Mouse (Mus musculus) spleen, embryonic (tissue): ENCODE data around the gene Tpm4.

ENCODE experiments used
- CTCF ChIA-PET: fragments of 350-600 bp; sonication (Branson Sonifier 250); formaldehyde crosslinking; loops from one replicate; lab custom pipeline; 2022; lab: Charles Lee

The Tpm4 gene

DNA sequence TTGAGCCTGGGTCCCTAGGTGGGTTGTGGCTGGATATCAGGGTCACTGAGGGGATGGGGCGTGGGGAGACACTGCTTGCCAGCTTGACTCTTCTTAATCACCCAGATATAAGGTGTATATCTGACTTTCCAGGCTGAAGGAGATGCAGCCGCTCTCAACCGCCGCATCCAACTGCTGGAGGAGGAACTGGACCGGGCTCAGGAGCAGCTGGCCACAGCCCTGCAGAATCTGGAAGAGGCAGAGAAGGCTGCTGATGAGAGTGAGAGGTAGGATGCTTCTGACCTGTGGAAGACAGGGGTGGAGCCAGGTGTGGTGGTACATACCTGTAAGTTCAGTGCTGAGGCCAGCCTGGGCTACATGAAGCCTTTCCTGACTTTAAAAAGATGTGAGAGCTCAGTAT, 3.7 kb downstream of the Tpm4 start:
- CTCF ChIA-PET: no interaction called here

DNA sequence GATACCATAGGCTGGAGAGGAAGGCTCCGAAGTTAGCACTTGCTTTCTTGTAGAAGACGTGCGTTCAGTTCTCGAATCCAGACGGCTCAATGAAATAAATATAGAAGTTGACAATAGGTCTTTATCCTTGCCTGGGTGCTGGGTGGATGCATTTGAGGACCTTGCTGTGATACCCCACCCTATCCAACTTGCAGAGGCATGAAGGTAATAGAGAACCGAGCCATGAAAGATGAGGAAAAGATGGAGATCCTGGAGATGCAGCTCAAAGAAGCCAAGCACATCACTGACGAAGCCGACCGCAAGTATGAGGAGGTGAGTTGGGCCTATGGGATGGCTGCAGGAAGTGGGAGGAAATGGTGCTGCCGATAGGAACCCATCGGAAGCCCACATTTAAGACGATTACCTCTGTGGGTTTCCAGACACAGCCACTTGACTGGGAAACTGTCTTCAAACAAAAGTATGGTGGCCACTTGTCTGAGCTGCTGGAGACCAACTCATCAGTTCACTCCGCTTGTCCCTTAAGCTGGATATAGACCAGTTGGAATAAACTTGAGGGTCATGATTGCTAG, 8.6 kb downstream of the Tpm4 start:
- CTCF ChIA-PET: no interaction called here

DNA sequence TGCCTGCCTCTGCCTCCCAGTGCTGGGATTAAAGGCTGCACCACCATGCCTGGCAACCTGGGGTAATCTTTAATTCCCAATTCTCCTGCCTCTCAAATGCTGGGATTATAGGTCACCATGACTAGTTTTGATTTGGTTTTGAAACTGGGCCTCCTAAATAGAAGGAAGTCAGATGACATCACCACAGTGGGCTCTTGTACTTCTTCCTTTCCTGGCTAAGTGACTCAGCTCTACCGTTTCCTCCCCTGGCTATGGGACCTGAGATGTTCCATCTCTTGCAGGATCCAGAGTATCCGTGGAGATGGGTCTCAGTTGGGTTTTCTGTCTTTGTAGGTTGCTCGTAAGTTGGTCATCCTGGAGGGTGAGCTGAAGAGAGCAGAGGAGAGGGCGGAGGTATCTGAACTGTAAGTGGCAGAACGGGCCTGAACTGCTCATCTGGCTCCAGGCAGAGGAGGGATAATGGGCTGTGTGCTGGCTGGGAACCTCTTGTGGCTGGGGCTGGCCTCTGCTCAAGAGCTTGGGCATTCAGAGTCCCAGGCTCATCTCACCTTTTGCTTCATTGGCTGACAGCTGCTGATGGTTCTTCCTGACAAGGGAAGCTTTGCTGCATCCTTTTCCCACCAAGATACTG, 9.7 kb downstream of the Tpm4 start:
- CTCF ChIA-PET: no interaction called here

DNA sequence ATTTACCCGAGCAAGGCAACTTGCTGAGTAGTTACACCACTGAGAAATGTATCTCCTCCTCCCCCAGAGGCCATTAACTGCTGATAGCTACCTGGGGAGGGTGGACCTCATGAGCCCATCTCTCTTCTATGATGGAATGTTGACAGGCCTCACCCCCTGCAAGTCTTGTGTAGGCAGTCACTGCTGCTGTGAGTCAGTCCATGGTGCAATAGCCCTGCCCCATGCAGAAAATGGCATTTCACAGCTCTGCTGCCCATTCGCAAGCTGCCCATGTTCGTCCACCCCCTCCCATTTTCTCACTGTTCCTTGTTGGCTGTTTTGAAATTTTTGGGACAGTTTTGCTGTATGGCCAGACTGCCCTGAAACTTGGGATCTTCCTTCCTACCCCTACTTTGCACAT, 10.7 kb downstream of the Tpm4 start:
- CTCF ChIA-PET: no interaction called here

DNA sequence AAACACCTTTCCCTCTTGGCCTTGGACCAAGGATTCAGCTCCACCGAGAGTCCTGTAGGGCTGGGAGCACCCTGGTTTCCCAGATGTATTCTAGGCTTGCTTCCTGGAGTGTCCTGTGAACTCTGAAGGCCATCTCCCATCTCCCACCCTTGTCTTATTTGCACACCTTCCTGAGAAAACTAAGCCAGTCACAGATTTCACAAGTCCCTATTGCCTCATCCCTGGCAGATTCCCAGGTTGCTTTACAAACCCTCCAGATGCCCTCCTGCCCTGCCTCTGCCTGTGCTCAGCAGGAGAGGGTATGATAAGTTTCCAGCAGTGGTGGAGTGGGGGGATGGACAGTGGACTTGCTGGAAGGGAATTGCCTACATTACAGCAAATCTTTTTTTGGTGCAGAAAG, 11.3 kb downstream of the Tpm4 start:
- CTCF ChIA-PET: interaction anchor here (0.9 kb wide), 1 partner anchor 9 kb away, joined by 3 read pairs; no protein-coding TSS in a partner anchor

DNA sequence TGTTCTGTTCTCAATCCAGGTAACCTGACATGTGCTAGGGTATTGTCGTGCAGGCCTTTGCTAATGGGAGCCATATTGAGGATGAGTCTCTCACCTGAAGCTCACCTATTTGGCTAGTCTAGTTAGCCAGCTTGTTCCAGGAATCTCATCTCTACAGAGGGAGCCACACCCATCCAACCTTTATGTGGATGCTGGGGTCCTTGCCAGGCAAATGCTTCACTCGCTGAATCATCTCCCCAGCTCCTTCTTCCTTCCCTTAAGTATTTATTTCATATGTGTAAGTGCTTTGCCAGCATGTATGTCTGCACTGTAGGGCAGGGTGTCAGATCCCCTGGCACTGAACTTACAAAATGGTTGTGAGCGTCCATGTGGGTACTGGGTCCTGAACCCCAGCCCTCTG, 11.8 kb downstream of the Tpm4 start:
- CTCF ChIA-PET: interaction anchor here (0.9 kb wide), 1 partner anchor 9 kb away, joined by 3 read pairs; no protein-coding TSS in a partner anchor

DNA sequence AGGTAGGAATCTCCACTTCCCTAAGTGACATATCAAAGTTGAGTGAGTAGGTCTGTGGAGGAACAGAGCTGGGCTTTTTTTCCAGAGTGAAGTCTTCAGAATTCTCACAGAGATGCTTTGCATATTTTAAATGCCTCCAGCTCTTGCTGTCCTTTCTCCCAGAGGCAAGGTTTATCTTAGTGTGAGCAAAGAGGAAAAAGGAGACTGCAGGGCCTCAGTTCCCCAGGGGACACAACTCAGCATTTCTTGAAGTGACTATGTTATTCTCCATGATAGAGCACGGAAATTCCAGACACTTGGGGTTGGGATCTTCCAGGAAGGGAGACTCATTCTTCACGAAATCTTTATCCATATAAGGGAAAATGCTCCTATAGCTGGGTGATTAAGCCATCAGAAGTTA, 12.5 kb downstream of the Tpm4 start:
- CTCF ChIA-PET: no interaction called here

DNA sequence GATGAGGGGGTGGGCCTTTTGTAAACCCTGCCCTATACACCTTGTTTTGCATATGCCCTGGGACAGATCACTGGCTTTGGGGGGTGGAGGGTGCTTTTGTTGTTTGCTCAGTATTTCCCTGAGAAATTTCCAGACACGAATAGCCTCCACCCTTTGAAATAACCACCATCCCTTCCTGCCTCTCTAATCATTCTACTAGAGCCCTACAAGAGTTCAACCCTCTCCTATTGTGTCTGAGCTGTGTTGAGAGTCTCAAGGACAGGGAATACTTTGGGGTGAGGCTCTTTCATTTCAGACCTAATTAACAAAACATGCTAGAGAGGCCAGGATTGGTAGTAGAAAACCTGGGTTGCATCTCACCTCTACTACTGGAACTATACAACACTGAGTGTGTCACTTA, 14.3 kb downstream of the Tpm4 start:
- CTCF ChIA-PET: no interaction called here

DNA sequence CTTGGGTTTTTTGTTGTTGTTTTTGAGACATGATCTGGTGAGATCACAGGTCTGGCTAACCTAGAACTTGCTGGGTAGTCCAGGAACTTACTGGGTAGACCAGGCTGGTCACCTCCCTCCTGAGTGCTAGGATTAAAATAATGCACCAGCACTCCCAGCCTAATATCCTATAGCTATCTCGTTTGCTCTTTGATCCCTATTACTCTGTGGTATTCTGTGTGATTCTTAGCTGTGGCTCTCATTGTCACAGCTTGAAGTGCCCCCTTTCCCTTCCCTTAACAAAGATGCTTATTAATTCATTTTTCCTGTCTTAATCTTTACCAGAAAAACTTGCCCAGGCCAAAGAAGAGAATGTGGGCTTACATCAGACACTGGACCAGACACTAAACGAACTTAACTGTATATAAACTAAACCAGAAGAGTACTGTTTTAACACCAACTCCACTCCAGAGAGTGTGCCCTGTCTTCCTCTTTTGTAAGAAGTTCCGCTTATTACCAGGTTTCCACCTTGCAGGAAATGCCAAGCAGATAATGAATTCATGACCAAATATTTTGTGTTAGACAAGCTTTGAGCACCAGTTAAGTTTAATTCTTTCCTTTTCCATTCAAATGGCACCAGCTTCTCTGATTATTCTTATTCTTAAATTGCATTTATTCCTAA, 16.8 kb downstream of the Tpm4 start:
- CTCF ChIA-PET: no interaction called here

DNA sequence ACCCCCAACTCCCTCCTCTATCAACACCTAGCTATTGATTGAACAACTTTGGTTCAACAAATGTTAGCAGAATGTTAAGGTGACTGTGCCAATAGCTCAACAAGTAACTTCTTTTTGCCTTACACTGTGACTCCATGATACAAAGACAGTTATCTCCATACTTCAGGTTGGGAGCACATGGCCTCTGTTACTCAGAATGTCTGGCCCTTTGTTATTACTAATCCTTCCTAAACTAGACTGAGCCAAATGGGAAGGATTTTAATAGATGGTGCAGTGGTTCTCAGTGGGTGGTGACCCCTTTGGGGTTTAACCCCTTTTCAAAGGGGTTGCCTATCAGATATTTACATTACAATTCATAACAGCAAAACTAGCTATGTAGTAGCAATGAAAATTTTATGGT, 18.6 kb downstream of the Tpm4 start:
- CTCF ChIA-PET: interaction anchor here (0.6 kb wide), 2 partner anchors 12 to 16 kb away, joined by 3 to 5 read pairs; no protein-coding TSS in a partner anchor

DNA sequence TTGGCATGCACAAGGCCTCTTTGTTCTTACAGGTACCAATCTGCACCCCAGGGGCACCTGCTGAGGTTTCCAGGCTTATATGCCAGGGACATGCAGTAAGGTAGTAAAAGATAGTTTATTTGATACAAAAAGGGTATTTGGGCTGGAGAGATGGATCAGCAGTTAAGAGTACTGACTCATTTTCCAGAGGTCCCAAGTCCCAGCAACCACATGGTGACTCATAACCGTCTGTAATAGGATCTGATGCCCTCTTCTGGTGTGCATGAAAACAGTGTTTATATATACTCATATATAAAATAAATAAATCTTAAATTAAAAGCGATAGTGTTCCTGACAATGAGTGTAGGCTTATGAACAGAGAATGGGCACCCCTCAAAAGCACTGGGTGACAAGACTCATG, 23.3 kb downstream of the Tpm4 start:
- CTCF ChIA-PET: interaction anchor here (0.6 kb wide), 1 partner anchor 16 kb away, joined by 3 read pairs; no protein-coding TSS in a partner anchor

DNA sequence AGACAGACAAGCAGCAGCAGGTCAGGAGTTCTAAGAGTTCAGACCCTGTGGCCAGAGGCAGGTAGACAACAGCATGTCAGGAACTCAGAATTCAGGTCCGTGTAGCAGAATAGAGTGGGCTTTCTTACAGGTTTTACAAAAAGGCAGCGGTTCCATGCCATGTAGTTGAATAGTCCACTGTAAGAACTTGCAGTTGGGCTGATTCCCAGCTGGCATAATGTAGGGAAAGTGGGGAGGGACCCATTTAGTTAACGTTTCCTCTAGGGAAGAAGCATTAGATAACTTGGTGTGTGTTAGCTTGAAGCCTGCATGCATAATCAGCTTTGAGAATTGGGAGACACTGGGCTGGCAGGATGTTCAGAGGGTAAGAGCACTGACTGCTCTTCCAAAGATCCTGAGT, 24.0 kb downstream of the Tpm4 start:
- CTCF ChIA-PET: interaction anchor here (0.6 kb wide), 1 partner anchor 39 kb away, joined by 3 read pairs; no protein-coding TSS in a partner anchor

DNA sequence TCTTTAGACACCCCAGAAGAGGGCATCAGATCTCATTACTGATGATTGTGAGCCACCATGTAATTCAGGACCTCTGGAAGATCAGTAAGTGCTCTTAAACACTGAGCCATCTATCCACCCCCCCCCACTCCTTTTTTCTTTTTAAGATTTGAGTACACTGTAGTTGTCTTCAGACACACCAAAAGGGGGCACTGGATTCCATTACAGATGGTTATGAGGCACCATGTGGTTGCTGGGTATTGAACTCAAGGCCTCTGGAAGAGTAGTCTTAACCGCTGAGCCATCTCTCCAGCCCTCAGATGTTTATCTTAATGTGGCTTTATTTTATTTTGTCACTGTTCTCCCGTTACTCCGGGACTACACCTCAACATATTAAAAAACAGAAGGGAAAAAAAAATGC, 25.2 kb downstream of the Tpm4 start:
- CTCF ChIA-PET: no interaction called here

DNA sequence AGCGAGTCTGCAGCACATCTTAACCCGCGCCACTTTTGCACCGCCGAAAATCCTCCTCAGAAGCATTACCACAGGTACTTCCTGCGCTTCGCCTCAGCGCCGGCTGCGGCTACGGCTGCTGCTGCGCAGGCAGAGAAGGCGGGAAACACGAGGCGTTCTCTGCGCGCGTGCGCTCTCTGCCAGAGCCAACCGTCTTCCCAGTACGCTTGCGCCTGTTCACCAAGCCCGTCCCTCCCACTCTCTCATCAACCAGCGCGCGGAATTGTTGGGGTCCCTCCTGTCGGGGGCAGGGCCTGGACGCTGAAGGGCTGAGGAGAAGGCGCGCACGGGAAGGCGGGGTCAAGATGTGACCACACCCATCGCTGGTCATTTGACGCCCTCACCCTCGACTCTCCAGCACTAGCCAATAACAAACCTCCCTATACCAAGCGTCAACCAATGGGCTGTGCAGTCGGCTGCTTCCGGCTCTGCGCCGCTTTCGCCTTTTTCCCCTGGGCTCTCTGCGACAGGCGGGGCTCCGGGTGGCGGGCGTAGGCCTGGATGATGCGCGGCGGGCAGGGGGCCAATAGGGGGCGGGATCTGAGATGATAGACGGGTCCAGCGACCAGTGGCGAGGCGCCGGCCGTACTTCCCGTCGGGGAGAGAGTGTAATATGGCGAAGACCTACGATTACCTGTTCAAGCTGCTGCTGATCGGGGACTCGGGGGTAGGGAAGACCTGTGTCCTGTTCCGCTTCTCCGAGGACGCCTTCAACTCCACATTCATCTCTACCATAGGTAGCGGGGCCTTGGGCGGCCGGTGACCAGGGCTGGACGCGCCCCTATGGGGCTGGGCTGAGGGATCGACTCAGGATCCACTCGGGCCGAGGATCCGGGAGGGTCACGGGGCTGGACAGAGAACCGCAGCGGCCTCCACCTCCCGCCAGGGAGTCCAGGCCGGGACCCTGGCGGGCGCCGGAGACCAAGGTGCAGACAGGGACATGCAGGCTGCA, 26.2 kb downstream of the Tpm4 start, which contains the start of gene Rab8a:
Gene Rab8a (plus strand): TSS at position 494 of the 991 bp plus-strand sequence.
- CTCF ChIA-PET: no interaction called here

DNA sequence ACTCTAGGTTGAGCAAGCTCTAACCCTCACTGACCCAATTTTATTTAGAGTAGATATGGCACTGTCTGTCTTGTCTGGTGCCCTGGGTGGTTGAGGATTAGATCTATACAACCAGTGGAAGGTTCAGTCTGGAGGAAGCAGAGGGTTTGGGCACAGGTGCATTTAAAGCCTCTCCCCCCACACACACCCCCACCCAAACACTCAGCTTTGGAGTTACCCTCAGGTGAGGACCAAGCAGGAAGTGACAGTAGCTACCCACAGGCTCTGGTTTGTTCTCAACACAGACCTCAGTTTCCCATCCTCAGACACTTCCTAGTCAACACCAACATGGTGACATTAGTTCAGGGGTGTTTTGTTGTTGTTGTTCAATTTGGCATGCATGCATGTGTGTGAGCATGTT, 28.0 kb downstream of the Tpm4 start:
- CTCF ChIA-PET: interaction anchor here (0.6 kb wide), 1 partner anchor 1614 kb away, joined by 3 read pairs; no protein-coding TSS in a partner anchor

DNA sequence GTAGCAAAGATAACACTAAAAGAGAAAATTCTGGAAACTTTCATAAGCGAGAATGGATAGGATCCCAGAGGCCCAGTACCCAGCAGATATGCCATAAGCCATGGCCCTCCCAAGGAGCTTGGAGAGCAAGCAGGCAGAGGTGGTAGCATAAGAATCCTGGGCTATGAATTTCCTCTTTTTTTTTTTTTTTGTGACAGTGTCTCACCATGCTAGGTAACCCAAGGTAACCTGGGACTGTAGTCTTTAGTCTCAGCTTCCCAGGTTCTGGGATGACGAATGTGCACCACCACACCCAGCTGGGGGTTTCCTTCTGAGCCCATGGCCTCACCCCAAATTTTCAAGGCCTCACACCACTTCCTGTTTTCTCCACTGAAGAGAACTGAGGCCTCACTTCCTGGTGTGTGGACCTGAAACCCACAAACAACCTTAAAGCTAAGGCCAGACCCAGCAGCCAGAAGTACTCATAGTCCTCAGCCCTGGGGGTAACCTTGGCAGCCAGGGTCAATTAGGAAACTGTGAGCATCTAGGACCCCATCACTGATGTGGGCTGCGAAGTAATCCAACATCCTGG, 34.4 kb downstream of the Tpm4 start:
- CTCF ChIA-PET: interaction anchor here (0.7 to 1.1 kb wide), 2 partner anchors 16 to 84 kb away, joined by 5 read pairs; no protein-coding TSS in a partner anchor

DNA sequence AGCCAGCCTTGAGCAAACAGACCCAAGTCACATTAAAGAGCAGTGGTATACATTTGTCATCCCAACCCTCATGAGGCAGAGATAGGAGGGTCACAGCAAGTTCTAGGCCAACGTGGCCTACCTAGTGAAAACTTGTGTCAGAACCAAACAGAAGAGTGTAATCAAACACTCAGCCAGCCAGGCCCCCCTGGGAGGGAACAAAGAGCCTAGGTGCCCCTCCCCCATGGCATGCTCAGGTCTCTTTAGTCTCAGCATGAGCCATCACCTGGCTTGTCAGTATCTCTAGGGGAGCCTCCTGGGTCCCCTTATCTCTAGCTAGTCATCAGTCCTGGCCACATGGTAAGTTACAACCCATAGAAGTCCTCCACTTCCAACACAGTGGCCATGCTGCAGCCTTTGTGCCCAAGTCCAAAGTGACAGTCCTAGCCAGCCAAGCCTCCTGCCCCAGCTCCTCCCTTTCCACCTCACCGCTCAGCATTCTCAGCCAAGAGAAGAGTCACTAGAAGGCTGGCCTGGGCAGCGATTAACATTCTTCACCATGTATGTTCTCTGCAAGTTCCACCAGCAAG, 35.0 kb downstream of the Tpm4 start:
- CTCF ChIA-PET: interaction anchor here (0.6 to 1.1 kb wide), 3 partner anchors 17 to 873 kb away, joined by 3 to 5 read pairs (median 5); no protein-coding TSS in a partner anchor

DNA sequence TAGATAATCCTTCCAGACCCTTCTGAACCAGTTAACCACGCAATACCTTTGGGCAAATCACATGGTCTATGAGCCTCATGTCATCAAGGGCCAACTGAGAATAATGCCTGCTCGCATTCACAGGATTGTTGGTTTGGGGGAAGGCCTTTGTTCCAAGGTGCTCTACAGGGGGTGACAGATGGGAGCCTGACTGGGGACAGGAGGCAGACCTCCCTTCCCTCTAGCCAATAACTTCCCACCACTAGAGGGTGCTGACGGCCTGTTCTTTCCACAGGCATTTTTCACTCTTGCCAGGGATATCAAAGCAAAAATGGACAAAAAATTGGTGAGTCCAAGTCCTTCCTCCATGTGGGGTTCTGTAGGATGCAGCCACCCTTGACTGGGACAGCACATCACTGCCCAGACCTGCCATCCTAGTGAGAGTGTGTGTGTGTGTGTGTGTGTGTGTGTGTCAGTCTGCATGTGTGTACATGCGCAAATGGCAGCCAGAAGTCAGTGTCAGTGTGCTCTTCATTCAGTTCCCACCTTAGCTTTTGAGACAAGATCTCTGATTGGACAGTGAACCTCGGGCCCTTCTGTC, 42.7 kb downstream of the Tpm4 start:
- CTCF ChIA-PET: interaction anchor here (0.6 to 0.8 kb wide), 2 partner anchors 80 to 91 kb away, joined by 4 to 11 read pairs; no protein-coding TSS in a partner anchor

DNA sequence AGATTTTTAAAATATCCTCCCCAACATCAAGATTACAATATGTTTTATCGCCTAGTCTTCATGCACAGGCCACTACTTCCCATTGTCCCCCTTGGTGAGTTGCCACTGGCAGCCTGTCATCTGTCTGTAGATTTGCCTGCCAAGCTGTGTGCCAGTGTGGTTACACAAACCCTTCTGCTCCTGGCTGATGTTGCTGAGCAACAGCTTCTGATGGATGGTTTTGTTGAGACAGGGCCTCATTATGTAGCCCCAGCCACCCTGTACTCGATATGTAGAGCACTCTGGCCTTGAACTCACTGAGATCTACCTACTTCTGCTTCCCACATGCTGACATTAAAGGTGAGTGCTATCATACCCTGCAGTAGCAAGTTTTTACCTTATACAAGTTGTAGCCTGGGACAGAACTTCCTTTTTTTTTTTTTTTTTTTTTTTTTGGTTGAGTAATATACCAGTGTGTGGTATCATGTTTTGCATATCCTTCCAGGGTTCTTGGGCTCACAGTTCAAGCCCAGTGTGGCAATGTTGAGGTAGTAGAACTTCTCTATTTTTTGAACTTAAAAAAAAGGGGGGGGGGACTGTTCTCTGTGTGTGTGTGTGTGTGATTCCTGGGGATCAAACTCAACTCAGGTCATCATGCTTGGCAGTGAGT, 48.9 kb downstream of the Tpm4 start:
- CTCF ChIA-PET: interaction anchor here (1.0 kb wide), 1 partner anchor 7 kb away, joined by 3 read pairs; no protein-coding TSS in a partner anchor
